Mouse (Mus musculus) neural tube, embryonic 11.5 days (tissue): ENCODE measurements around the gene Col1a2. TPM values are rescaled to one million over a fixed set of nuclear protein-coding genes. Genes with fewer than 3 reads are reported as not detected.

Experiments
- ATAC-seq: fragments of 200-750 bp; cut with Nextera tagmentation; 2 replicates; pipeline ENCODE4 v1.8.0; 2017; ENCODE audit warnings: moderate number of reproducible peaks, mild to moderate bottlenecking, moderate TSS enrichment, moderate library complexity; ENCODE audit not compliant: insufficient read depth, low FRiP score, low TSS enrichment
- DNase-seq: peaks from one replicate; pipeline ENCODE4 v3.0.0-alpha.2; 2015; ENCODE audit warnings: low spot score
- H3K27ac ChIP-seq: fragments of 300-500 bp; sonication (generic); 2 replicates; pipeline ENCODE4 v1.5.1; 2014; ENCODE audit warnings: low read depth, mild to moderate bottlenecking, low read length
- H3K27me3 ChIP-seq: fragments of 300-500 bp; sonication (generic); 2 replicates; pipeline ENCODE4 v1.6.1; 2014; ENCODE audit warnings: mild to moderate bottlenecking, low read length, mixed read lengths; ENCODE audit not compliant: control insufficient read depth, insufficient read depth
- H3K36me3 ChIP-seq: fragments of 300-500 bp; sonication (generic); 2 replicates; pipeline ENCODE4 v1.6.1; 2014; ENCODE audit warnings: mild to moderate bottlenecking, low read length, moderate library complexity, mixed read lengths; ENCODE audit not compliant: control insufficient read depth, insufficient read depth
- H3K4me1 ChIP-seq: fragments of 300-500 bp; sonication (generic); 2 replicates; pipeline ENCODE4 v1.6.1; 2014; ENCODE audit warnings: low read length, mixed read lengths; ENCODE audit not compliant: control insufficient read depth, insufficient read depth
- H3K4me2 ChIP-seq: fragments of 300-500 bp; sonication (generic); 2 replicates; pipeline ENCODE4 v1.6.1; 2014; ENCODE audit warnings: low read depth, mild to moderate bottlenecking, moderate library complexity
- H3K4me3 ChIP-seq: fragments of 300-500 bp; sonication (generic); 2 replicates; pipeline ENCODE4 v1.5.1; 2014; ENCODE audit warnings: low read depth, low read length
- H3K9ac ChIP-seq: fragments of 300-500 bp; sonication (generic); 2 replicates; pipeline ENCODE4 v1.6.1; 2014; ENCODE audit warnings: mild to moderate bottlenecking, low read length
- H3K9me3 ChIP-seq: fragments of 300-500 bp; sonication (generic); 2 replicates; pipeline ENCODE4 v1.6.1; 2016; ENCODE audit warnings: low read length; ENCODE audit not compliant: control insufficient read depth
- WGBS: fragments of 180-500 bp; shearing (Covaris S2); extraction: QIAGEN DNeasy Blood & Tissue Kit; methylation state at CpG from one replicate; pipeline ENCODE4 v1.1.7; 2014; 5-methylcytosine and 5-hydroxymethylcytosine counted together
- polyA plus RNA-seq: library from polyadenylated mRNA; unstranded; fragments of >200 nt; fragmentation: Nextera tagmentation; extraction: Ambion mirVana; gene quantifications from 2 replicates; pipeline ENCODE4 v1.2.1, GENCODE M21; 2014

The Col1a2 gene
- polyA plus RNA-seq, 1 experiment from 2014 or later = 150 TPM

DNA sequence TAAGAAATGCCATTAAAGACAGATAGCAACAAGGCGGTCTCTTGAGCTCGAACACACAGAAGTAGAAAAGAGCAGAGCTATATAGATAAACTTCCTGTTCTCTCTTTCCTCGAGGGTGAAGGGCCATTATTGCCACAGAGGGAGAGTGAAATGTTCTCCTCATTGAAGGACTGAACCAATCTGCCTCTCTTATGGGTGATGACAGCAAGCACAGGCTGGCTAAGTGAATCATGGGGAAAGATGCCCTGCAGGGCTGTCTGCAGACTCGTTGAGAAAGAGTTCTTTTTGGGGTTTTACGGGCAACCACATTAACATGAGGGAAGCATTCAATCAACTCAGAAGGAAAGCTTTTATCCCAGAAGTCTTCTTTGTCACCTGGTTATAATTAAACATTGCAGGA, 75.0 kb downstream of the Col1a2 start:
- no peak overlapping the region for H3K9ac ChIP-seq
- H3K4me2 ChIP-seq = no peak overlapping the region
- no peak overlapping the region for H3K4me3 ChIP-seq
- H3K4me1 ChIP-seq = no peaks in the 10 kb centered on the region; the same call in 1 of the 2 replicates
- no peak overlapping the region for H3K27ac ChIP-seq
- H3K27me3 ChIP-seq = no peaks in the 10 kb centered on the region
- DNase-seq = no peak
- 53% methylated on average over 5 of the region's 5 CpGs for WGBS
- H3K36me3 ChIP-seq = no peaks in the 10 kb centered on the region
- ATAC-seq = no peak
- no peaks in the 10 kb centered on the region for H3K9me3 ChIP-seq

GRCm38 (mm10) chr6:4583485-4583884, 78.9 kb downstream of the Col1a2 start:
- no peak for ATAC-seq
- Histone ChIP-seq H3K36me3 (no peaks in the 10 kb centered on the region), H3K9ac (no peak overlapping the region), H3K4me2 (no peak overlapping the region), H3K4me3 (no peak overlapping the region), H3K27me3 (no peaks in the 10 kb centered on the region), H3K4me1 (no peaks in the 10 kb centered on the region; the same call in 1 of the 2 replicates), H3K27ac (no peak overlapping the region), H3K9me3 (no peaks in the 10 kb centered on the region)
- no peak for DNase-seq
- 37% methylated on average over 6 of the region's 6 CpGs for WGBS

DNA sequence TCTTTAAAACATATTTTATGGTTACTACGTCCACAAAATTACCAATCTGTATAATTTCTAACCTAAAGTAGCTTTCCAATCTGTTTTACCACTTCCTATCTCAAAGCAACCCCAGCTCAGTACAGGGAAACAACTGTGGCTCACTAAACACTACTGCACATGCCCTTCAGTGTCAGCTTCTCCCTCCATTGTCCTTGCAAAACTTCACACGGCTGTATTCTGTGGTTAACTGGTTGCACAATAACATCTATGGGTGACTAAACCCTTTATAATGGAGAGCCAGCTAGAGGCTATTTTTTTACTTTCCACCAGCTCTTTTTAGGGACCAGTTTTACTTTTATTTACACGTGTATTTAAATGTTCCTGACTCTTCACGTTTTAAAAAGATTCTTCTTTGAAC, 83.3 kb downstream of the Col1a2 start:
- 81% methylated on average over 4 of the region's 4 CpGs for WGBS
- Histone ChIP-seq H3K9ac (no peak overlapping the region), H3K27ac (no peak overlapping the region), H3K36me3 (no peaks in the 10 kb centered on the region), H3K4me3 (no peak overlapping the region), H3K9me3 (no peaks in the 10 kb centered on the region), H3K4me2 (no peak overlapping the region), H3K27me3 (no peaks in the 10 kb centered on the region), H3K4me1 (no peaks in the 10 kb centered on the region; the same call in 1 of the 2 replicates)
- no peak for DNase-seq
- ATAC-seq = no peak

- no peaks in the 10 kb centered on the region for H3K27me3 ChIP-seq
- ATAC-seq = no peak
- no peaks in the 10 kb centered on the region for H3K9me3 ChIP-seq
- WGBS = 95% methylated on average over 3 of the region's 3 CpGs
- H3K27ac ChIP-seq = no peak overlapping the region
- H3K4me2 ChIP-seq = no peak overlapping the region
- no peak for DNase-seq
- H3K9ac ChIP-seq = no peak overlapping the region
- H3K4me1 ChIP-seq = no peaks in the 10 kb centered on the region
- H3K36me3 ChIP-seq = no peaks in the 10 kb centered on the region
- H3K4me3 ChIP-seq = no peak overlapping the region
These were observed 84.1 kb downstream of the Col1a2 start for GRCm38 (mm10) chr6:4588722-4589121.

- WGBS = 78% methylated on average over 8 of the region's 8 CpGs
- Histone ChIP-seq H3K9me3 (no peaks in the 10 kb centered on the region), H3K4me2 (no peak overlapping the region), H3K4me1 (no peaks in the 10 kb centered on the region), H3K27me3 (no peaks in the 10 kb centered on the region), H3K27ac (no peak overlapping the region), H3K4me3 (no peak overlapping the region), H3K9ac (no peak overlapping the region), H3K36me3 (no peaks in the 10 kb centered on the region)
- DNase-seq (no peak), ATAC-seq (no peak)
These were observed 85.5 kb downstream of the Col1a2 start for GRCm38 (mm10) chr6:4590089-4590488.

Other genes starting within 250 kb of the Col1a2 start
- gene Casd1, start 96.0 kb downstream of the Col1a2 start, polyA plus RNA-seq = 50.2 and 52.9 TPM in 2 replicates
- gene Sgce, start 242.4 kb downstream of the Col1a2 start, polyA plus RNA-seq = 55.1 and 57.6 TPM in 2 replicates
- gene Peg10, start 242.5 kb downstream of the Col1a2 start, polyA plus RNA-seq = 14.8 and 15.4 TPM in 2 replicates